Mouse (Mus musculus): ENCODE data around the gene Ifng. TPM values are rescaled to one million over a fixed set of nuclear protein-coding genes. Genes with fewer than 3 reads are reported as not detected.

Ifng gene
- total and polyA plus RNA-seq, 2 experiments = 0.10 TPM; not detected in 1

GRCm38 (mm10) chr10:118445978-118446377 is 5.1 kb downstream of the Ifng start:
- TF ChIP-seq POLR2A (IDR thresholded peaks at IDR 0.05; ENCODE audit: extremely low read depth, insufficient read depth, low read length) = no peak
- TF ChIP-seq CTCF (IDR thresholded peaks at IDR 0.05; ENCODE audit: low read depth, low read length) = no peak
- no peaks in the 10 kb centered on the region for H3K27me3 ChIP-seq (ENCODE audit: control insufficient read depth, insufficient read depth, low read length)
- no peaks in the 10 kb centered on the region for H3K36me3 ChIP-seq (ENCODE audit: control insufficient read depth, insufficient read depth, low read length)
- no peaks in the 10 kb centered on the region for H3K79me2 ChIP-seq (ENCODE audit: control insufficient read depth, insufficient read depth, low read length)
- 89% methylated on average over 14 of the region's 14 CpGs for WGBS
- DNase-seq (ENCODE audit: extremely low read depth, low read depth, low spot score) = no peak
- no peak overlapping the region for H3K27ac ChIP-seq (replicated peaks; ENCODE audit: insufficient read depth, low read depth, low read length)
- no peak overlapping the region for H3K4me3 ChIP-seq (ENCODE audit: insufficient read depth, low read depth, low read length)
- no peak overlapping the region for H3K9ac ChIP-seq (ENCODE audit: low read depth, low read length)
- no peaks in the 10 kb centered on the region for H3K4me1 ChIP-seq (ENCODE audit: control insufficient read depth, insufficient read depth, low read length)

GRCm38 (mm10) chr10:118451747-118452146 is 10.9 kb downstream of the Ifng start:
- no peak overlapping the region for H3K4me3 ChIP-seq (ENCODE audit: insufficient read depth, low read depth, low read length)
- WGBS = 78% methylated on average over 2 of the region's 2 CpGs

GRCm38 (mm10) chr10:118458729-118459128 is 17.9 kb downstream of the Ifng start:
- no peak overlapping the region for H3K27ac ChIP-seq (replicated peaks; ENCODE audit: insufficient read depth, low read depth, low read length)
- no peak for DNase-seq (ENCODE audit: extremely low read depth, low read depth, low spot score)
- no peaks in the 10 kb centered on the region for H3K27me3 ChIP-seq (ENCODE audit: control insufficient read depth, insufficient read depth, low read length)
- TF ChIP-seq POLR2A (IDR thresholded peaks at IDR 0.05; ENCODE audit: extremely low read depth, insufficient read depth, low read length) (no peak), CTCF (IDR thresholded peaks at IDR 0.05; ENCODE audit: low read depth, low read length) (no peak)
- H3K4me1 ChIP-seq (ENCODE audit: control insufficient read depth, insufficient read depth, low read length) = 0 out of 2 replicates have a peak, but pooled peaks cover 3% of the 10 kb centered on the region
- 82% methylated on average over 4 of the region's 4 CpGs for WGBS
- H3K9ac ChIP-seq (ENCODE audit: low read depth, low read length) = no peak overlapping the region
- no peaks in the 10 kb centered on the region for H3K36me3 ChIP-seq (ENCODE audit: control insufficient read depth, insufficient read depth, low read length)
- no peak overlapping the region for H3K4me3 ChIP-seq (ENCODE audit: insufficient read depth, low read depth, low read length)
- no peaks in the 10 kb centered on the region for H3K79me2 ChIP-seq (ENCODE audit: control insufficient read depth, insufficient read depth, low read length)

More at GRCm38 (mm10) chr10:118451747-118452146, 10.9 kb downstream of the Ifng start:
- TF ChIP-seq CTCF (IDR thresholded peaks at IDR 0.05; ENCODE audit: low read depth, low read length) (no peak), POLR2A (IDR thresholded peaks at IDR 0.05; ENCODE audit: extremely low read depth, insufficient read depth, low read length) (no peak)
- no peak overlapping the region for H3K27ac ChIP-seq (replicated peaks; ENCODE audit: insufficient read depth, low read depth, low read length)
- no peaks in the 10 kb centered on the region for H3K27me3 ChIP-seq (ENCODE audit: control insufficient read depth, insufficient read depth, low read length)
- no peaks in the 10 kb centered on the region for H3K79me2 ChIP-seq (ENCODE audit: control insufficient read depth, insufficient read depth, low read length)
- no peak for DNase-seq (ENCODE audit: extremely low read depth, low read depth, low spot score)
- H3K9ac ChIP-seq (ENCODE audit: low read depth, low read length) = no peak overlapping the region
- no peaks in the 10 kb centered on the region for H3K36me3 ChIP-seq (ENCODE audit: control insufficient read depth, insufficient read depth, low read length)
- H3K4me1 ChIP-seq (ENCODE audit: control insufficient read depth, insufficient read depth, low read length) = 0 out of 2 replicates have a peak, but pooled peaks cover 3% of the 10 kb centered on the region

GRCm38 (mm10) chr10:118461126-118461767 is 20.4 kb downstream of the Ifng start:
- H3K4me1 ChIP-seq (ENCODE audit: control insufficient read depth, insufficient read depth, low read length) = no peaks in the 10 kb centered on the region
- no peak overlapping the region for H3K27ac ChIP-seq (replicated peaks; ENCODE audit: insufficient read depth, low read depth, low read length)
- H3K36me3 ChIP-seq (ENCODE audit: control insufficient read depth, insufficient read depth, low read length) = no peaks in the 10 kb centered on the region
- TF ChIP-seq POLR2A (IDR thresholded peaks at IDR 0.05; ENCODE audit: extremely low read depth, insufficient read depth, low read length) (no peak), CTCF (IDR thresholded peaks at IDR 0.05; ENCODE audit: low read depth, low read length) (no peak)
- no peak for DNase-seq (ENCODE audit: extremely low read depth, low read depth, low spot score)
- no peaks in the 10 kb centered on the region for H3K79me2 ChIP-seq (ENCODE audit: control insufficient read depth, insufficient read depth, low read length)
- H3K27me3 ChIP-seq (ENCODE audit: control insufficient read depth, insufficient read depth, low read length) = no peaks in the 10 kb centered on the region
- 83% methylated on average over 6 of the region's 6 CpGs for WGBS
- no peak overlapping the region for H3K9ac ChIP-seq (ENCODE audit: low read depth, low read length)
- no peak overlapping the region for H3K4me3 ChIP-seq (ENCODE audit: insufficient read depth, low read depth, low read length)

GRCm38 (mm10) chr10:118466481-118466880 is 25.6 kb downstream of the Ifng start:
- H3K79me2 ChIP-seq (ENCODE audit: control insufficient read depth, insufficient read depth, low read length) = no peaks in the 10 kb centered on the region
- H3K27me3 ChIP-seq (ENCODE audit: control insufficient read depth, insufficient read depth, low read length) = no peaks in the 10 kb centered on the region
- no peak overlapping the region for H3K9ac ChIP-seq (ENCODE audit: low read depth, low read length)
- no peak overlapping the region for H3K4me3 ChIP-seq (ENCODE audit: insufficient read depth, low read depth, low read length)
- no peaks in the 10 kb centered on the region for H3K36me3 ChIP-seq (ENCODE audit: control insufficient read depth, insufficient read depth, low read length)
- H3K4me1 ChIP-seq (ENCODE audit: control insufficient read depth, insufficient read depth, low read length) = no peaks in the 10 kb centered on the region
- TF ChIP-seq POLR2A (IDR thresholded peaks at IDR 0.05; ENCODE audit: extremely low read depth, insufficient read depth, low read length) (no peak), CTCF (IDR thresholded peaks at IDR 0.05; ENCODE audit: low read depth, low read length) (no peak)
- DNase-seq (ENCODE audit: extremely low read depth, low read depth, low spot score) = no peak
- 71% methylated on average over 6 of the region's 6 CpGs for WGBS
- no peak overlapping the region for H3K27ac ChIP-seq (replicated peaks; ENCODE audit: insufficient read depth, low read depth, low read length)

- Histone ChIP-seq H3K36me3 (ENCODE audit: control insufficient read depth, insufficient read depth, low read length) (no peaks in the 10 kb centered on the region), H3K27me3 (ENCODE audit: control insufficient read depth, insufficient read depth, low read length) (no peaks in the 10 kb centered on the region), H3K4me1 (ENCODE audit: control insufficient read depth, insufficient read depth, low read length) (no peaks in the 10 kb centered on the region), H3K27ac (replicated peaks; ENCODE audit: insufficient read depth, low read depth, low read length) (no peak overlapping the region), H3K79me2 (ENCODE audit: control insufficient read depth, insufficient read depth, low read length) (no peaks in the 10 kb centered on the region), H3K9ac (ENCODE audit: low read depth, low read length) (no peak overlapping the region), H3K4me3 (ENCODE audit: insufficient read depth, low read depth, low read length) (no peak overlapping the region)
- TF ChIP-seq CTCF (IDR thresholded peaks at IDR 0.05; ENCODE audit: low read depth, low read length) (no peak), POLR2A (IDR thresholded peaks at IDR 0.05; ENCODE audit: extremely low read depth, insufficient read depth, low read length) (no peak)
- WGBS = 82% methylated on average over 3 of the region's 3 CpGs
- DNase-seq (ENCODE audit: extremely low read depth, low read depth, low spot score) = no peak
These were observed 28.2 kb downstream of the Ifng start for GRCm38 (mm10) chr10:118469047-118469446.
